Mouse (Mus musculus) CD4-positive helper T cell, adult 2 months (primary cell): ENCODE data around the gene Fabp6.

ENCODE experiments used
- DNase-seq: peaks from one replicate; pipeline ENCODE4 v3.0.0-alpha.2; 2012; ENCODE audit warnings: low read depth, missing footprints, low spot score

Fabp6 gene

DNA sequence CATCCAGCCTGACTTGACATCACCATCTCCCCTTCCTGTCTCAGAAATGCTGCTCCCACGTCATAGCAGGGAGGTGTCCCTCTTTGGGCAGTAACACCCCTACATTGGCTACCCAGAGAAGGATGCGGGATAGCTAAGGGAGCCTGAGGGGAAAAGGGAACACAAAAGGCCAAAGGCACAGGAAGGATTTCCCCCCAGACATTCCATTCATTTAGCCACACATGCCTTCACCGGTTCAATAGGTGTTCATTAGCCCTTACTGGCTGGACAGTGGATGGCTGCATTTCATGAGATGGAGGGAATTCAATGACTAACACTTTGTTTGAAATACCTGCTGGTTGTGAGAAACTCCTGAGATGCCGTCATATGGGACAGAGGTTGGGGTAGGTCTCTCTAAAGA lies 54.7 kb downstream of the Fabp6 start:
- DNase-seq, result no peak
